Mouse (Mus musculus) adrenal gland (tissue): ENCODE measurements around the gene Tmem17.

Source experiments
- intact Hi-C: fragments of 180-260 bp; cut with DNase I; formaldehyde crosslinking; loops from one replicate; pipeline ENCODE4 v1.15.1; 2025

Tmem17 gene

DNA sequence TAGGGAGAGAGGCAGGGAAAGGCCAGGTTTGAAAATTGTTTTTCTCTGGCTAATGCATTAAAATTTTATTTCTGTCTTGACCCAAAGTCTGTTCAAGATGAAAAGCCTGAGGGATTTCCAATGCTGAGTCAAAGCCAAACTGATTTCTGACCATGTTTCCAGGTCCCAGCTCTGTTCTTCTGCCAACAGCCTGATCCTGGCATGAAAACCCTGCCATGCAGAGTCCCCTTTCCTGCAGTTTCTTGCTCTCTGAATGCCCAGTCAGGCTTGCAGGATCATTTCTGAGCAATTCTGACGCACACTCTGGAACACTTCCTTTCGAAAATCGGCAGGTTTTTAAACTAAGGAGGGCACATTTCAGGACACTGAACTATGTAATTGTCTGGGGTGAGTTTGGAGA lies 52.8 kb downstream of the Tmem17 start:
- intact Hi-C loops = no loop called here
